Mouse (Mus musculus) heart, embryonic 14.5 days (tissue): ENCODE data around the gene Crybb3. TPM values are rescaled to one million over a fixed set of nuclear protein-coding genes. Genes with fewer than 3 reads are reported as not detected.

Source experiments
- ATAC-seq: fragments of 200-750 bp; cut with Nextera tagmentation; 2 replicates; pipeline ENCODE4 v1.8.0; 2017; ENCODE audit warnings: low read depth, moderate TSS enrichment; ENCODE audit not compliant: insufficient number of reproducible peaks, insufficient read depth, low FRiP score
- H3K27ac ChIP-seq, 2 experiments: fragments of 200-500 bp in 1 of 2; fragments of 300-500 bp in 1 of 2; sonication (generic) in 1 of 2; replicated peaks in 1 of 2; 2 replicates each; pipeline ENCODE4 v1.5.1; 2012 to 2014; ENCODE audit warnings: low read depth in 2 of 2, low read length in 2 of 2, control low read depth in 1 of 2, mild to moderate bottlenecking in 1 of 2, mixed read lengths in 1 of 2; ENCODE audit not compliant: control insufficient read depth in 1 of 2, insufficient read depth in 1 of 2
- H3K27me3 ChIP-seq: fragments of 300-500 bp; sonication (generic); 2 replicates; pipeline ENCODE4 v1.6.1; 2014; ENCODE audit warnings: mild to moderate bottlenecking, low read length, control low read depth; ENCODE audit not compliant: control insufficient read depth, insufficient read depth
- H3K36me3 ChIP-seq: fragments of 300-500 bp; sonication (generic); 2 replicates; pipeline ENCODE4 v1.6.1; 2014; ENCODE audit warnings: mild to moderate bottlenecking, control low read depth, low read length, mixed read lengths; ENCODE audit not compliant: control insufficient read depth, insufficient read depth
- H3K4me1 ChIP-seq, 2 experiments: fragments of 200-500 bp in 1 of 2; fragments of 300-500 bp in 1 of 2; sonication (generic) in 1 of 2; 2 replicates each; pipeline ENCODE4 v1.6.1; 2012 to 2014; ENCODE audit warnings: low read length in 2 of 2, control low read depth in 1 of 2, mixed read lengths in 1 of 2; ENCODE audit not compliant: control insufficient read depth in 2 of 2, insufficient read depth in 2 of 2
- H3K4me2 ChIP-seq: fragments of 300-500 bp; sonication (generic); 2 replicates; pipeline ENCODE4 v1.6.1; 2014; ENCODE audit warnings: mild to moderate bottlenecking, low read length
- H3K4me3 ChIP-seq, 2 experiments: fragments of 200-500 bp in 1 of 2; fragments of 300-500 bp in 1 of 2; sonication (generic) in 1 of 2; 2 replicates each; pipeline ENCODE4 v1.5.1; 2012 to 2014; ENCODE audit warnings: low read length in 2 of 2, mild to moderate bottlenecking in 2 of 2, control low read depth in 1 of 2, low read depth in 1 of 2, moderate library complexity in 1 of 2; ENCODE audit not compliant: control insufficient read depth in 1 of 2, insufficient read depth in 1 of 2
- H3K9ac ChIP-seq: fragments of 300-500 bp; sonication (generic); 2 replicates; pipeline ENCODE4 v1.6.1; 2014; ENCODE audit warnings: mild to moderate bottlenecking, low read length
- H3K9me3 ChIP-seq: fragments of 300-500 bp; sonication (generic); 2 replicates; pipeline ENCODE4 v1.6.1; 2016; ENCODE audit warnings: low read length, control low read depth; ENCODE audit not compliant: control insufficient read depth
- WGBS: fragments of 180-500 bp; shearing (Covaris S2); extraction: QIAGEN DNeasy Blood & Tissue Kit; methylation state at CpG from one replicate; pipeline ENCODE4 v1.1.7; 2014; 5-methylcytosine and 5-hydroxymethylcytosine counted together
- polyA plus RNA-seq: library from polyadenylated mRNA; unstranded; fragments of >200 nt; fragmentation: Nextera tagmentation; extraction: Ambion mirVana; gene quantifications from 2 replicates; pipeline ENCODE4 v1.2.1, GENCODE M21; 2014

Crybb3 gene
- polyA plus RNA-seq, 1 experiment from 2014 or later, result 0.91 TPM

GRCm38 (mm10) chr5:113105035-113105434, 23.7 kb upstream of the Crybb3 start:
- peaks cover 42 to 64% of the 10 kb centered on the region in 2 experiments for H3K4me1 ChIP-seq

GRCm38 (mm10) chr5:113102455-113102854, 21.1 kb upstream of the Crybb3 start:
- H3K9me3 ChIP-seq, result no peaks in the 10 kb centered on the region
- H3K4me3 ChIP-seq, result no peak overlapping the region
- H3K4me1 ChIP-seq, result peaks cover 26 to 48% of the 10 kb centered on the region in 2 experiments
- no peak for ATAC-seq
- H3K4me2 ChIP-seq, result 0 out of 2 replicates have a peak overlapping the region, but pooled peaks have one; percentile 6
- WGBS, result 35% methylated on average over 7 of the region's 7 CpGs
- H3K9ac ChIP-seq, result no peak overlapping the region
- peaks cover 32% of the 10 kb centered on the region for H3K36me3 ChIP-seq
- no peaks in the 10 kb centered on the region for H3K27me3 ChIP-seq
- peak overlapping the region in 1 of 2 experiments; percentile 47; a peak in 2 of 4 replicates for H3K27ac ChIP-seq

More at GRCm38 (mm10) chr5:113105035-113105434, 23.7 kb upstream of the Crybb3 start:
- H3K9ac ChIP-seq, result no peak overlapping the region
- ATAC-seq, result no peak
- no peak overlapping the region for H3K4me2 ChIP-seq
- WGBS, result 83% methylated on average over 9 of the region's 9 CpGs
- H3K27ac ChIP-seq, result no peak overlapping the region
- no peaks in the 10 kb centered on the region for H3K9me3 ChIP-seq
- H3K4me3 ChIP-seq, result no peak overlapping the region
- H3K36me3 ChIP-seq, result peaks cover 15% of the 10 kb centered on the region
- no peaks in the 10 kb centered on the region for H3K27me3 ChIP-seq

- H3K27me3 ChIP-seq, result no peaks in the 10 kb centered on the region
- peaks cover 42% of the 10 kb centered on the region for H3K36me3 ChIP-seq
- no peak overlapping the region; the same call in 1 of the 2 replicates for H3K4me2 ChIP-seq
- ATAC-seq, result no peak
- no peak overlapping the region for H3K4me3 ChIP-seq
- H3K4me1 ChIP-seq, result peaks cover 16 to 39% of the 10 kb centered on the region in 2 experiments
- H3K9ac ChIP-seq, result no peak overlapping the region; the same call in 1 of the 2 replicates
- 81% methylated on average over 10 of the region's 10 CpGs for WGBS
- no peaks in the 10 kb centered on the region for H3K9me3 ChIP-seq
- peak overlapping the region in 1 of 2 experiments; percentile 47; a peak in 2 of 4 replicates for H3K27ac ChIP-seq
Observed at GRCm38 (mm10) chr5:113101457-113101856, 20.1 kb upstream of the Crybb3 start.

GRCm38 (mm10) chr5:113100422-113100821, 19.0 kb upstream of the Crybb3 start:
- peaks cover 52% of the 10 kb centered on the region for H3K36me3 ChIP-seq
- whole genome bisulfite sequencing, result 81% methylated on average over 11 of the region's 11 CpGs
- H3K4me1 ChIP-seq, result peaks cover 16 to 39% of the 10 kb centered on the region in 2 experiments
- ATAC-seq, result no peak
- no peak overlapping the region for H3K4me2 ChIP-seq
- no peak overlapping the region for H3K4me3 ChIP-seq
- no peaks in the 10 kb centered on the region for H3K27me3 ChIP-seq
- no peak overlapping the region for H3K27ac ChIP-seq
- H3K9me3 ChIP-seq, result no peaks in the 10 kb centered on the region
- H3K9ac ChIP-seq, result no peak overlapping the region

- H3K4me2 ChIP-seq, result no peak overlapping the region
- H3K4me1 ChIP-seq, result peaks cover 16 to 33% of the 10 kb centered on the region in 2 experiments
- H3K9me3 ChIP-seq, result no peaks in the 10 kb centered on the region
- ATAC-seq, result peak; percentile 19; the same call in 1 of the 2 replicates
- H3K9ac ChIP-seq, result no peak overlapping the region
- no peaks in the 10 kb centered on the region for H3K27me3 ChIP-seq
- H3K27ac ChIP-seq, result no peak overlapping the region
- peaks cover 61% of the 10 kb centered on the region for H3K36me3 ChIP-seq
- H3K4me3 ChIP-seq, result no peak overlapping the region
- WGBS, result 35% methylated on average over 1 of the region's 1 CpGs
Observed at GRCm38 (mm10) chr5:113099546-113099945, 18.2 kb upstream of the Crybb3 start.

- peaks cover 80% of the 10 kb centered on the region for H3K36me3 ChIP-seq
- 92% methylated on average over 17 of the region's 17 CpGs for WGBS
- H3K27ac ChIP-seq, result no peak overlapping the region
Observed at GRCm38 (mm10) chr5:113097551-113097950, 16.2 kb upstream of the Crybb3 start.

GRCm38 (mm10) chr5:113095456-113095855, 14.1 kb upstream of the Crybb3 start:
- no peaks in the 10 kb centered on the region for H3K27me3 ChIP-seq
- no peak overlapping the region for H3K4me2 ChIP-seq
- H3K27ac ChIP-seq, result no peak overlapping the region
- H3K9ac ChIP-seq, result no peak overlapping the region
- H3K4me3 ChIP-seq, result no peak overlapping the region
- peaks cover 89% of the 10 kb centered on the region for H3K36me3 ChIP-seq
- WGBS, result 90% methylated on average over 18 of the region's 18 CpGs
- H3K9me3 ChIP-seq, result no peaks in the 10 kb centered on the region
- peaks cover 0 to 6% of the 10 kb centered on the region in 2 experiments; a peak in 2 of 4 replicates for H3K4me1 ChIP-seq
- ATAC-seq, result no peak

More at GRCm38 (mm10) chr5:113097551-113097950, 16.2 kb upstream of the Crybb3 start:
- H3K4me1 ChIP-seq, result peaks cover 10 to 20% of the 10 kb centered on the region in 2 experiments
- H3K4me2 ChIP-seq, result no peak overlapping the region
- H3K4me3 ChIP-seq, result no peak overlapping the region
- ATAC-seq, result no peak
- no peak overlapping the region for H3K9ac ChIP-seq
- H3K9me3 ChIP-seq, result no peaks in the 10 kb centered on the region
- H3K27me3 ChIP-seq, result no peaks in the 10 kb centered on the region

- Histone ChIP-seq H3K27me3 (no peaks in the 10 kb centered on the region), H3K9me3 (no peaks in the 10 kb centered on the region), H3K36me3 (peaks cover 92% of the 10 kb centered on the region), H3K27ac (no peak overlapping the region), H3K4me2 (no peak overlapping the region), H3K9ac (no peak overlapping the region), H3K4me3 (no peak overlapping the region), H3K4me1 (no peaks in the 10 kb centered on the region; a peak in 1 of 4 replicates)
- no peak for ATAC-seq
- WGBS, result 61% methylated on average over 7 of the region's 7 CpGs
Observed at GRCm38 (mm10) chr5:113092406-113092805, 11.0 kb upstream of the Crybb3 start.
